Mouse (Mus musculus): ENCODE data around the gene Prim1. TPM values are rescaled to one million over a fixed set of nuclear protein-coding genes. Genes with fewer than 3 reads are reported as not detected.
A peak's percentile ranks its signal among the peaks of the same experiment; 100 is the strongest.

Gene Prim1
- polyA plus RNA-seq, 1 experiment, result 8.1 TPM

GRCm38 (mm10) chr10:127998260-127998659 is 16.7 kb upstream of the Prim1 start:
- no peaks in the 10 kb centered on the region for H3K4me1 ChIP-seq (ENCODE audit: control insufficient read depth, insufficient read depth, low read length)

GRCm38 (mm10) chr10:128003281-128003801 is 11.6 kb upstream of the Prim1 start:
- no peak for TF ChIP-seq POLR2A (IDR thresholded peaks at IDR 0.05; ENCODE audit: extremely low read depth, insufficient read depth, low read length)
- TF ChIP-seq CTCF (IDR thresholded peaks at IDR 0.05; ENCODE audit: extremely low read depth, insufficient read depth, low read length), result no peak
- Histone ChIP-seq H3K27ac (ENCODE audit: insufficient read depth, low read length) (no peak overlapping the region), H3K4me3 (ENCODE audit: insufficient read depth, low read length) (no peak overlapping the region), H3K4me1 (ENCODE audit: control insufficient read depth, insufficient read depth, low read length) (no peaks in the 10 kb centered on the region)

More at GRCm38 (mm10) chr10:127998260-127998659, 16.7 kb upstream of the Prim1 start:
- Histone ChIP-seq H3K4me3 (ENCODE audit: insufficient read depth, low read length) (no peak overlapping the region), H3K27ac (ENCODE audit: insufficient read depth, low read length) (no peak overlapping the region)
- TF ChIP-seq CTCF (IDR thresholded peaks at IDR 0.05; ENCODE audit: extremely low read depth, insufficient read depth, low read length) (0 out of 2 replicates have a peak, but pooled peaks have one; percentile 5), POLR2A (IDR thresholded peaks at IDR 0.05; ENCODE audit: extremely low read depth, insufficient read depth, low read length) (no peak)

GRCm38 (mm10) chr10:128004918-128005317 is 10.1 kb upstream of the Prim1 start:
- no peak overlapping the region for H3K27ac ChIP-seq (ENCODE audit: insufficient read depth, low read length)
- H3K4me3 ChIP-seq (ENCODE audit: insufficient read depth, low read length), result no peak overlapping the region
- no peaks in the 10 kb centered on the region for H3K4me1 ChIP-seq (ENCODE audit: control insufficient read depth, insufficient read depth, low read length)
- no peak for TF ChIP-seq CTCF (IDR thresholded peaks at IDR 0.05; ENCODE audit: extremely low read depth, insufficient read depth, low read length)

- no peak overlapping the region for H3K27ac ChIP-seq (ENCODE audit: insufficient read depth, low read length)
- no peak for TF ChIP-seq CTCF (IDR thresholded peaks at IDR 0.05; ENCODE audit: extremely low read depth, insufficient read depth, low read length)
- TF ChIP-seq POLR2A (IDR thresholded peaks at IDR 0.05; ENCODE audit: extremely low read depth, insufficient read depth, low read length), result no peak
- H3K4me1 ChIP-seq (ENCODE audit: control insufficient read depth, insufficient read depth, low read length), result no peaks in the 10 kb centered on the region
- H3K4me3 ChIP-seq (ENCODE audit: insufficient read depth, low read length), result no peak overlapping the region
Measured at GRCm38 (mm10) chr10:128005479-128005878, 9.5 kb upstream of the Prim1 start.

GRCm38 (mm10) chr10:128007446-128007845 is 7.5 kb upstream of the Prim1 start, which contains the start of gene Hsd17b6:
TSS of gene Hsd17b6 (minus strand) at chr10:128007611.
- Histone ChIP-seq H3K27ac (ENCODE audit: insufficient read depth, low read length) (no peak within 1 kb of the TSS), H3K4me1 (ENCODE audit: control insufficient read depth, insufficient read depth, low read length) (no peaks in the 10 kb centered on the region), H3K4me3 (ENCODE audit: insufficient read depth, low read length) (no peak within 1 kb of the TSS)
- no peak for TF ChIP-seq CTCF (IDR thresholded peaks at IDR 0.05; ENCODE audit: extremely low read depth, insufficient read depth, low read length)

GRCm38 (mm10) chr10:128008207-128008889 is 6.6 kb upstream of the Prim1 start:
- Histone ChIP-seq H3K4me1 (ENCODE audit: control insufficient read depth, insufficient read depth, low read length) (no peaks in the 10 kb centered on the region), H3K27ac (ENCODE audit: insufficient read depth, low read length) (no peak overlapping the region), H3K4me3 (ENCODE audit: insufficient read depth, low read length) (no peak overlapping the region)
- peak; percentile 68 for TF ChIP-seq CTCF (IDR thresholded peaks at IDR 0.05; ENCODE audit: extremely low read depth, insufficient read depth, low read length)
- TF ChIP-seq POLR2A (IDR thresholded peaks at IDR 0.05; ENCODE audit: extremely low read depth, insufficient read depth, low read length), result no peak

GRCm38 (mm10) chr10:128009735-128010134 is 5.2 kb upstream of the Prim1 start:
- no peak overlapping the region for H3K27ac ChIP-seq (ENCODE audit: insufficient read depth, low read length)
- H3K4me1 ChIP-seq (ENCODE audit: control insufficient read depth, insufficient read depth, low read length), result no peaks in the 10 kb centered on the region
- no peak for TF ChIP-seq CTCF (IDR thresholded peaks at IDR 0.05; ENCODE audit: extremely low read depth, insufficient read depth, low read length)
- TF ChIP-seq POLR2A (IDR thresholded peaks at IDR 0.05; ENCODE audit: extremely low read depth, insufficient read depth, low read length), result no peak
- H3K4me3 ChIP-seq (ENCODE audit: insufficient read depth, low read length), result no peak overlapping the region

GRCm38 (mm10) chr10:128022196-128022595 is 7.2 kb downstream of the Prim1 start:
- H3K4me1 ChIP-seq (ENCODE audit: control insufficient read depth, insufficient read depth, low read length), result no peaks in the 10 kb centered on the region
- H3K4me3 ChIP-seq (ENCODE audit: insufficient read depth, low read length), result no peak overlapping the region
- no peak for TF ChIP-seq POLR2A (IDR thresholded peaks at IDR 0.05; ENCODE audit: extremely low read depth, insufficient read depth, low read length)
- TF ChIP-seq CTCF (IDR thresholded peaks at IDR 0.05; ENCODE audit: extremely low read depth, insufficient read depth, low read length), result no peak

GRCm38 (mm10) chr10:128023496-128023895 is 8.5 kb downstream of the Prim1 start:
- Histone ChIP-seq H3K4me1 (ENCODE audit: control insufficient read depth, insufficient read depth, low read length) (no peaks in the 10 kb centered on the region), H3K4me3 (ENCODE audit: insufficient read depth, low read length) (no peak overlapping the region), H3K27ac (ENCODE audit: insufficient read depth, low read length) (no peak overlapping the region)
- TF ChIP-seq POLR2A (IDR thresholded peaks at IDR 0.05; ENCODE audit: extremely low read depth, insufficient read depth, low read length) (no peak), CTCF (IDR thresholded peaks at IDR 0.05; ENCODE audit: extremely low read depth, insufficient read depth, low read length) (no peak)

More at GRCm38 (mm10) chr10:128022196-128022595, 7.2 kb downstream of the Prim1 start:
- H3K27ac ChIP-seq (ENCODE audit: insufficient read depth, low read length), result no peak overlapping the region

GRCm38 (mm10) chr10:128029931-128030330 is 15.0 kb downstream of the Prim1 start:
- Histone ChIP-seq H3K4me3 (ENCODE audit: insufficient read depth, low read length) (no peak overlapping the region), H3K4me1 (ENCODE audit: control insufficient read depth, insufficient read depth, low read length) (no peaks in the 10 kb centered on the region; the same call in 1 of the 2 replicates), H3K27ac (ENCODE audit: insufficient read depth, low read length) (no peak overlapping the region)
- no peak for TF ChIP-seq CTCF (IDR thresholded peaks at IDR 0.05; ENCODE audit: extremely low read depth, insufficient read depth, low read length)
- TF ChIP-seq POLR2A (IDR thresholded peaks at IDR 0.05; ENCODE audit: extremely low read depth, insufficient read depth, low read length), result no peak

Data from cortical plate, adult 2 months (tissue).